Mouse (Mus musculus) G1E (cell line): ENCODE results near the gene Lama1. TPM values are rescaled to one million over a fixed set of nuclear protein-coding genes. Genes with fewer than 3 reads are reported as not detected.

Source experiments
- ATAC-seq: 2 replicates; pipeline ENCODE4 v1.8.0; 2016; ENCODE audit warnings: mild to moderate bottlenecking; ENCODE audit not compliant: insufficient number of reproducible peaks, poor library complexity, low FRiP score, severe bottlenecking; ENCODE audit errors: extremely low read depth
- DNase-seq: peaks from one replicate; pipeline ENCODE4 v3.0.0; 2012; ENCODE audit warnings: low spot score
- H3K27me3 ChIP-seq: 2 replicates; pipeline ENCODE4 v1.6.1; 2012; ENCODE audit warnings: mild to moderate bottlenecking, low read length, inconsistent platforms; ENCODE audit not compliant: insufficient read depth
- H3K36me3 ChIP-seq: replicated peaks from 2 replicates; pipeline ENCODE3; 2012; ENCODE audit warnings: mild to moderate bottlenecking, inconsistent platforms
- H3K4me1 ChIP-seq: 2 replicates; pipeline ENCODE4 v1.6.1; 2012; ENCODE audit warnings: low read depth, low read length, inconsistent platforms, mixed read lengths; ENCODE audit not compliant: insufficient read depth
- H3K4me3 ChIP-seq: 2 replicates; pipeline ENCODE4 v1.5.1; 2012; ENCODE audit warnings: low read depth, mild to moderate bottlenecking, inconsistent platforms, low read length, moderate library complexity, mixed read lengths
- H3K9me3 ChIP-seq: replicated peaks from 2 replicates; pipeline ENCODE4 v1.6.1; 2012; ENCODE audit warnings: inconsistent platforms
- CTCF ChIP-seq: IDR thresholded peaks from 2 replicates; pipeline ENCODE4 v1.5.1; 2012; ENCODE audit warnings: low read depth, low read length, inconsistent platforms, mixed read lengths
- GATA1 ChIP-seq: IDR thresholded peaks from 2 replicates; pipeline ENCODE4 v1.6.1; 2012; ENCODE audit warnings: borderline replicate concordance, low read length, inconsistent platforms, mixed read lengths
- GATA2 ChIP-seq: IDR thresholded peaks from 2 replicates; pipeline ENCODE4 v1.6.1; 2012; ENCODE audit warnings: low read depth, low read length, inconsistent platforms, borderline replicate concordance
- POLR2AphosphoS5 ChIP-seq: IDR thresholded peaks from 2 replicates; pipeline ENCODE4 v1.6.1; 2012; ENCODE audit warnings: low read depth, low read length, inconsistent platforms; ENCODE audit not compliant: insufficient replicate concordance
- TAL1 ChIP-seq: conservative IDR thresholded peaks from 2 replicates; pipeline ENCODE4 v1.6.1; 2012; ENCODE audit warnings: low read depth, low read length, inconsistent platforms, mixed read lengths
- polyA plus RNA-seq: library from polyadenylated mRNA; stranded (reverse); fragments of >175 nt; gene quantifications from 2 replicates; pipeline ENCODE4 v1.2.3, GENCODE M21; 2012
- total RNA-seq, 2 experiments: library from RNA; stranded (forward) in 1 of 2; stranded (reverse) in 1 of 2; fragments of 200-1000 nt in 1 of 2; fragments of >200 nt in 1 of 2; fragmentation: Nextera tagmentation in 1 of 2; gene quantifications; 2 replicates each; pipeline ENCODE4 v1.2.3; 2014 to 2017

The Lama1 gene
- total and polyA plus RNA-seq, 3 experiments: 0.05 TPM; not detected in 2

DNA sequence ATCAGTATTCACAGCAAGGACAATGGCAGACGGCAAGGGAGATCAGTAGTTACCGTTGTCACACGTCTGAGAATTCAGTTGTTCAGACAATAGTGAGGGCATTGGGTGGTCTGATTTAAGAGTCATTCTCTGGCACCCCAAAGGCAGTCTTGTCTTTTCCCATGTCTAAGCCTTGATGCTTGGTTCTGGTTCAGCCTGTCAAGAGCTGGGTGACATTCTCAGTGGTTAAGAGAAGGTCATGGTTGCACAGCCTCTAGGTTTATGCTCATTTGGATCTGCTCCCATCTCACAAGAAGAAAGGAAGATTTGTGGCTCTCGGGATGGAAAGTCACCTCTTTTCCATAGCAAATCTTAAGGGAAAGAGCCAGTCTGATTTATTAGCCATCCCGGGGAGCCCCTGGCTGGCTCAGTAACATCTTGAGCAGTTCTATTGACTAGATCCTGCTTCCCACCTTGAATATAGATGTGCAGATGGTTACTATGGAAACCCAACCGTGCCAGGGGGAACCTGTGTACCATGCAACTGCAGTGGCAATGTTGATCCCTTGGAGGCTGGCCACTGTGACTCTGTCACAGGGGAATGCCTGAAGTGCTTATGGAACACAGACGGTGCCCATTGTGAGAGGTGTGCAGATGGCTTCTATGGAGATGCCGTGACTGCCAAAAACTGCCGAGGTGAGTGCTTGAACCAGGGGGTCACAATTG lies 67.3 kb downstream of the Lama1 start:
- ATAC-seq (no peak), DNase-seq (no peak)
- no peaks in the 10 kb centered on the region for H3K4me1 ChIP-seq
- no peaks in the 10 kb centered on the region for H3K27me3 ChIP-seq
- H3K9me3 ChIP-seq: peaks cover 55% of the 10 kb centered on the region
- no peak overlapping the region for H3K4me3 ChIP-seq
- H3K36me3 ChIP-seq: no peaks in the 10 kb centered on the region
- TF ChIP-seq TAL1 (no peak), POLR2AphosphoS5 (no peak), CTCF (no peak), GATA1 (no peak), GATA2 (no peak)

DNA sequence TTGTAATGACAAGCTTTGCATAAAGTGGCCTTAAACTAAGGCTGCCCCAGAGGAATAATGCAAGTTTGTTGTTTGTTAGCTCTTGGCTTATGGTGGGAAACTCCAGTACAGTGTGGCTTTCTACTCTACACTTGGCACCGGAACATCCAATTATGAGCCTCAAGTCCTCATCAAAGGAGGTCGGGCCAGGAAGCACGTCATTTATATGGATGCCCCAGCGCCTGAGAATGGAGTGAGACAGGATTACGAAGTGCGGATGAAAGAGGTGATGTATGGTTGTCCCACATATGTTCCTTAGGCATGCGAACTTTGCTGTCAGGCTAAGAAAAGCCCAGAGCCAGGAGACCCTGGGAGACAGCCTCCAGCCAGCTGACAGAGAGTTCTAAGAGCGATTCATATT lies 76.5 kb downstream of the Lama1 start:
- DNase-seq: no peak
- Histone ChIP-seq H3K36me3 (no peaks in the 10 kb centered on the region), H3K27me3 (no peaks in the 10 kb centered on the region), H3K9me3 (peaks cover 66% of the 10 kb centered on the region), H3K4me3 (no peak overlapping the region), H3K4me1 (no peaks in the 10 kb centered on the region)
- no peak for ATAC-seq
- TF ChIP-seq GATA1 (no peak), CTCF (no peak), POLR2AphosphoS5 (no peak), TAL1 (no peak), GATA2 (no peak)

DNA sequence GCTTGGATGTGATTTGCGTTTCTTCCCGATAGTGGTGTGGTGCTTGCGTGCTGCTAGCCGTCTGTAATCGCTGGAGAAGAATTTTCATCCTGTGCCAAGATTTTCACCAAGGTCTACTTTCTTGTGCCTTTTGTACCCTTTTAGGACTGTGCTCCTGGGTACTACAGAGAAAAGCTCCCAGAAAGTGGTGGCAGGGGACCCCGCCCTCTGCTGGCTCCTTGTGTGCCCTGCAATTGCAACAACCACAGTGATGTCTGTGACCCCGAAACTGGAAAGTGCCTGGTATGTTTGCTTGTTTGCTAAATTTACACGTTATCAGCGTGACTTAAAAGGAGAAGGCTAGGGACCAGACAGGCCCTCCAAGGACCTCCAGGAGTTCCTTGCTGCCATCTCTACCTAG lies 79.7 kb downstream of the Lama1 start:
- ATAC-seq: no peak
- TF ChIP-seq POLR2AphosphoS5: no peak
- TF ChIP-seq GATA1: no peak
- TF ChIP-seq CTCF: no peak
- TF ChIP-seq GATA2: no peak
- no peak for TF ChIP-seq TAL1
- no peaks in the 10 kb centered on the region for H3K36me3 ChIP-seq

DNA sequence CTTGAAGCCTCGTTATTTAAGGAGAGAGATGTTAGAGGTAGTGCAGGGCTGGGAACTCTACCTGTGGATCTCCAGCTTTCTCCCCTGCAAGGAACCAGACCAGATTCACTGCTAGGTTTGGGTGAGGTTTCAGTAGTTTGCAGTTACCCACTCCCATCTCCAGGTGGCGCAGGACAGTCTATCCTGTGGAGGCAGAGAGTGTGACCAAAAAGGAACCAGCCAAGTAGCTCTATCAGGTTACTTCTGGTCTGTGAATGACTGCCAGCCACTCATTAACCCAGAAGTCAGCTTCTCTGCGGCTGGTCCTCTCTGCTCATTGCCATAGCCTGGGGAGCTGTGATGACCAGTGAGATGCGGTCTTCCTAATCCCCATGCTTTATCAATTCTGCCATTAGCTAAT lies 82.8 kb downstream of the Lama1 start:
- Histone ChIP-seq H3K4me1 (no peaks in the 10 kb centered on the region), H3K4me3 (no peak overlapping the region), H3K36me3 (no peaks in the 10 kb centered on the region), H3K27me3 (no peaks in the 10 kb centered on the region), H3K9me3 (peaks cover 70% of the 10 kb centered on the region)
- ATAC-seq (no peak), DNase-seq (no peak)
- no peak for TF ChIP-seq GATA2
- TF ChIP-seq GATA1: no peak
- TF ChIP-seq POLR2AphosphoS5: no peak
- TF ChIP-seq TAL1: no peak
- no peak for TF ChIP-seq CTCF

More for the DNA sequence above, 79.7 kb downstream of the Lama1 start:
- H3K9me3 ChIP-seq: peaks cover 73% of the 10 kb centered on the region
- H3K4me1 ChIP-seq: no peaks in the 10 kb centered on the region
- H3K4me3 ChIP-seq: no peak overlapping the region
- no peaks in the 10 kb centered on the region for H3K27me3 ChIP-seq
- DNase-seq: no peak

DNA sequence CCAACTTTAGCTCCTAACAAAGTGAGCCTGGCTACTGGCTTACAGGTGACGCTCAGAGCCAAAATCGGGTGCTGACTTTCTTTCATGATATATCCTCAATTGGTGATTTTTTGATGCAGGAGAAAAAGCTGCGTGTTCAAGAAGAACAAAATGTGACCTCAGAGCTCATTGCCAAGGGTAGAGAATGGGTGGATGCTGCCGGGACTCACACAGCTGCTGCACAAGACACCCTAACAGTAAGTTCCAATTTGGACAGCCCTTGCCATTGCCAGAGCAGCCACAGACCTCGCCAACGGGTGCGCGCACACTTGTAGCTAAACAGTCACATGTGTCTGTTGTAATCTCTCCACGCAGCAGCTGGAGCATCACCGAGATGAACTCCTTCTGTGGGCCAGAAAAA lies 94.0 kb downstream of the Lama1 start:
- H3K4me3 ChIP-seq: no peak overlapping the region
- H3K36me3 ChIP-seq: no peaks in the 10 kb centered on the region
- DNase-seq: no peak
- no peaks in the 10 kb centered on the region for H3K4me1 ChIP-seq
- no peaks in the 10 kb centered on the region for H3K27me3 ChIP-seq
- ATAC-seq: no peak
- no peak for TF ChIP-seq TAL1
- no peak for TF ChIP-seq GATA1
- no peak for TF ChIP-seq POLR2AphosphoS5
- peaks cover 59% of the 10 kb centered on the region for H3K9me3 ChIP-seq

DNA sequence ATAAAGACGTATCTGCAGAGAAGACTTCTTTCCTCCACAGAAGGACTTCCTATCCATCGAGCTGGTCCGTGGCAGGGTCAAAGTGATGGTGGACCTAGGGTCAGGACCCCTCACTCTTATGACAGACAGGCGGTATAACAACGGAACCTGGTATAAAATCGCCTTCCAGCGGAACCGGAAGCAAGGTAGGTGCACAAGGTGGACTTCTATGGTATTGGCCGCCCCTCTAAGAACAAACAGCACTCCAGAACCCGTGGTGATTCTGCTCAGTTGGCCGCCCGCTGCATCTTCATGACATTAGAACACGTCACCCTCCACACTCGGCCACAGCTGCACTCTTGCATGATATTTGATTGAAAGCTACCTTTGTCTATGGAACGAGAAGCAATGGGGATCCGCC lies 112.1 kb downstream of the Lama1 start:
- Histone ChIP-seq H3K4me3 (no peak overlapping the region), H3K27me3 (no peaks in the 10 kb centered on the region), H3K4me1 (no peaks in the 10 kb centered on the region), H3K36me3 (no peaks in the 10 kb centered on the region), H3K9me3 (peaks cover 76% of the 10 kb centered on the region)
- TF ChIP-seq GATA2 (no peak), GATA1 (no peak), CTCF (no peak), POLR2AphosphoS5 (no peak), TAL1 (no peak)
- no peak for ATAC-seq
- DNase-seq: no peak

DNA sequence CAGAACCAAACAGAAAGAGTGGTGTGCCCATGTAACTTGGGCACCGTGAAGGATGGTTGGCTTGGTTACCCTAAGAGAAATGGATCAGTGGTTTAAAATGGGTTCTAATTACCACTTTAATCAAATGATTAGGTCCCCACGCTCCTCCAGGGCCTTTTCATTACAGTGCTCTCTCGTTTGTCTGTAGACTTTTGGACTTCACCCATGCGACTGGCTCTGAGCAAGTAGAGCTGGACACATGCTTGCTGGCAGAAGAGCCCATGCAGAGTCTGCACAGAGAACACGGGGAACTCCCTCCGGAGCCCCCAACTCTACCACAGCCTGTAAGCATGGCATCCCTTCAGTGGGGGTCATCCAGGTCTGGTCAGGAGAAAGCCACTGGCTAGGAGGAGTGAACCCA lies 116.6 kb downstream of the Lama1 start:
- Histone ChIP-seq H3K36me3 (no peaks in the 10 kb centered on the region), H3K4me3 (no peak overlapping the region), H3K4me1 (no peaks in the 10 kb centered on the region), H3K27me3 (no peaks in the 10 kb centered on the region), H3K9me3 (peaks cover 92% of the 10 kb centered on the region)
- DNase-seq: no peak
- ATAC-seq: no peak
- no peak for TF ChIP-seq GATA2
- no peak for TF ChIP-seq GATA1
- TF ChIP-seq CTCF: no peak
- no peak for TF ChIP-seq TAL1
- TF ChIP-seq POLR2AphosphoS5: no peak
